Mouse (Mus musculus) thymus, postnatal 14 days (tissue): ENCODE measurements at regions not wholly inside any gene's neighbourhood (a gene's known extent, or its start where the extent isn't known, plus 50 kb on each side); places are given as distances from the start of the nearest gene placed in this dataset.
"Not testable (repeated sequence)": the region's sequence is repeated elsewhere in the genome, so short reads cannot be mapped to it uniquely, and the experiment has no call there.

Experiments used
- DNase-seq: peaks from one replicate; pipeline ENCODE4 v3.0.0; 2021

DNA sequence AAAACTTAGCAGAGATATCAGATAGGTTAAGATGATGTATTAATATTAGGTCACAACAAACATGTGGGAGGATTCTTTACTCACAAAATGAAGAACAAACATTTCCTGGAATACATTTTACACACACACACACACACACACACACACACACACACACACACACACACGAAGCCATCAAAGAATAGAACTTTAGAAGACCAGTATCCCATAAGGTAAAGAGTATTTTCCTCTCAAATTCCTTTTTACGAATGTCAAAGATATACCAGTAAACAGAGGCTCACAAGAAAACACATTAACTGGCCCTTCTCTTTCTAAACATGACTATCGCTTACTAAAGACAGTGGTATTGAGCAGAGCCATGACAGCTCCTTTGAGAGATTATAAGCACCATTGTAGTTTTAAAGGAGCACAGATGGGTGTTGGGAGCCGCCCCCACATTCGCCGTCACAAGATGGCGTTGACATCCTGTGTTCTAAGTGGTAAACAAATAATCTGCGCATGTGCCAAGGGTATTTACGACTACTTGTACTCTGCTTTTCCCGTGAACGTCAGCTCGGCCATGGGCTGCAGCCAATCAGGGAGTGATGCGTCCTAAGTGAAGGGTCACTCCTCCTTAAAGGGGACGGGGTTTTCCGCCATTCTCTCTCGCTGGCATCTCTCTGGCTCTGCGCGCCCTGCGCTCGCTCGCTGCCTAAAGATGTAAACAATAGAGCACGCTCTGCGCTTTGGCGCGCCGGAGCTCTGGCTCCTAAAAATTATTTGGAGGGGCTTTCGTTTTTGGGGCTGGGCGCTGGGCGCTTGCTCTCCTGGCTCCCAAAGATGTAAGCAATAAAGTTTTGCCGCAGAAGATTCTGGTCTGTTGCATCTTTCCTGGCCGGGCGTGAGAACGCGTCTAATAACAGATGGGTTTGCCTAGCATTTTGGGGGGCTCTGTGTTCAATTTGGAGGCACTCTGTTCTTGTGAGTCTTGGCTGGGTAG is 160.0 kb downstream of the Csl start:
- not testable (repeated sequence) for DNase-seq

DNA sequence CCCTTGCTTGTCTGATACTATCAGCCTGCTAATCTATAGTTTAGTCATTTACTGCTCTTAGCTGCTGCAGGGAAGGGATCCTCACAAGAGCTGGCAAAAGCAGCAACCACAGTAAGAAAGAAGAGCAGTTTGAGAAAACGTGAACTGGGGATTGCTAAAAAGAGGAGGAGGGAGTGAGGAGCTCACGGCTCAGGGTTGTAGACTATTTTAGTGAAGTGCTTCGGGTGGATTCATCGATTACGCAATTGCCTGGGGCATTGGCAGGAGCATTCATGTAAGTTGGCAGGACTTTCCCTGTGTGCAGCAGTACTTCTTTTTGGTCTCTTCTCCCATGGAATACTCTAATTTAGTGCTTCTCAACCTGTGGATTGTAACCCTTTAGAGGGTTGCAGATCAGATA is 157.1 kb downstream of the Csl start:
- no peak for DNase-seq

DNA sequence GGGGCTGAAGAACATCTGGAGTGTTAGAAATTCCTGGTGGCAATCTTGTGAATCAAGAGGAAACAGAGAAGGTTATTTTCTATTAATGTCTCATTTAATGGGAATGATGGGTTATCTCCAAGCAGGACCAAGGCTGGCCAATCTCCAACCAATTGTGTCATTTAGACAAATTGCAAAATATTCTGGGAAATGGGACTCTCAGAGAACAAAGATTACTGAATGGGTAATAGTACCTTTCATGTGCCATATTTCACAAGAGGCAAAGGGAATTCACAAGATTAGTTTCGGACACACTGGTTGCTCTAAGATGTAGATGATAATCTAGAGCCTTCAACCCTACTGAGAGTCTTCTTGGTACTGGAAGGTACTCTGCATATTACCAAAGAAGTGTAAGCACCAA is 155.3 kb downstream of the Csl start:
- DNase-seq, result no peak

DNA sequence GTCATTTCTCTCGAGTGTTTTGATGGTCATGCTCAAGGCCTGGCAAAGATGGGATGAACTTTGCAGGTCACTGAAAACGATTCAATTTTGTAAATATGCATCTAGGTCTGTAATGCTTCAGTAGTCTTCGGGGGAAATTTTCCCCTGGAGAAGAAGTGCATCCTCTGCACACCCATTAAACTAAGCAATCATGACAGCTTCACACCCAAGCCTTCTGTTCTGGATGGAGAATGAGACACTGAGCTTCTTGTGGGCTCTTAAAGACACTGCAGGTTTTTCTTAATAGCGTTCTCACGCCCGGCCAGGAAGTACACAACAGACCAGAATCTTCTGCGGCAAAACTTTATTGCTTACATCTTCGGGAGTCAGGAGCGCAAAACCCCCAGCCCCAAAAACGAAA is 151.0 kb downstream of the Csl start:
- no peak for DNase-seq

DNA sequence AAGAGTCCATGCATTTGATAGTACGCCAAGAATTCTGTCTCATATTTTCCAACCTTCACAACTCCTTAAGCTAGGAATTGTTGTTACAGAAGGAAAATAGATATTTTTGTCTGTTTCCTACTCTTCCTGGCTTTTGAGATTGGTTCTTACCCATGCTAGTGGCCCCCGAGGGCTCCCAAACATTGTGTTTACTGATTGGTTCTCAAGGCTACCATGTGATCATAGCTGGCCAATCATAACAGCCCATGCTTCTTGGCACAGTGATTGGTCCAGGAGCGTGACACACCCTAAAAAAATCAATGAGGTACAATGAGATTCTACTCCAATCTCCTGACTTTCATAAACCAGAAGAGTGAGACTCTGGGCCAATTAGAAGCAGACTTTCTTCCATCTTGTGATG is 150.0 kb downstream of the Csl start:
- DNase-seq, result no peak

DNA sequence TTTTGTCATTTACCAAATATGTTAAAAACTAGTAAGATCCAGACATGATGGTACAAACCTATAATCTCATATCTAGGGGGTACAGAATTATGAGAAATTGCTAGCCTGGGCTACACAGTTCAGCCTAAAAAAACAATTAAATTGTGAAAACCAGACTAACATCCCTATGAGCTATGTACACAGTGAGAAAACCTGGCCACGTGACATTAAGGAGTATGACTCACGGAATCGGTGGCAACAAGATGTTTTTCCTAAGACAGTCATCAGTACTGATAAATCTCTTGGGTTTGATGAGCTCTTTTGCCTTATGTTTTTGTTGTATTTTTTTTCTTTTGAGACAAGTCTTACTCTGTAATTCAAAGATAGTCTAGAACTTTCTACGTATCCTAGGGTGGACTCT is 148.6 kb downstream of the Csl start:
- no peak for DNase-seq

DNA sequence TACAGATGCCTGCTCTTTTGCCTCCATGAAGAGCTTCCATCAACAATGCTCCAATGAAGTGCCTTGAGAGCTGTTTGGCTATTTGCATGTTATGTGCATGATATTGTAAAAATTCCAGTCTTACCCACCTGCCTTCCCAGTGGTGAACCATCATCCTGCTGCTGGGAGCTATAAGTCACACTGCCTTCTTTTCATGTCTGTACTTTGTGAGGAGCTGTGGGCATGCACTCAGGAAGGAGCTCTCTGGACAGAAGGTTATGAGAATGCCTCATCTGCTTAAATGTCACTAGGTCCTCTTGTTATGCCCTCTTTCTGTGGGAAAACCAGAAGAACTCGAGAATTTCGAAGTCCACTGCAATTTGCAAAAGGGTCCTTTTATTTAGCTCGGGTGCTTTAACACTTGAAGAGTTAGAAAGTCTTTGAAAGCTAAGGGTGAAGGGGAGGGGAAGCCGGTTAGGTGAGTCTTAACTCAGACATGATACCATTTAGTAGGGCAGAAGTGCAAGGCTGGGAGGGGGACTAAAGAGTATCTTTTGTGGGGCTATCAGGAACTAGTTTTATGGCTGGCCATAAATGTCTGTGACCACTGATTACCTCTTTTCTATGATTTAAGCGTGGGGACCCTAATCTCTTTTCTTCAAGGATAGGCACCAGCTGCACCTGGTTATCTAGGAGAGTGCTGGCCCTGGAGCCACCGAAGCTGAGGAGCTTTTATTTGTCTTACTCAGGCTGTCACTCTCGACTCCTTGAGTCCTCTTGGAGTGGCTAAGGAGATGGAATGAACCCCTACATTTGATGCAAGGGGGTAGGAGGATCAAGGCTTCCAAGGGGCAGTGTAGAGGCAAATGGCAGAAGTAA is 144.8 kb downstream of the Csl start:
- no peak for DNase-seq

DNA sequence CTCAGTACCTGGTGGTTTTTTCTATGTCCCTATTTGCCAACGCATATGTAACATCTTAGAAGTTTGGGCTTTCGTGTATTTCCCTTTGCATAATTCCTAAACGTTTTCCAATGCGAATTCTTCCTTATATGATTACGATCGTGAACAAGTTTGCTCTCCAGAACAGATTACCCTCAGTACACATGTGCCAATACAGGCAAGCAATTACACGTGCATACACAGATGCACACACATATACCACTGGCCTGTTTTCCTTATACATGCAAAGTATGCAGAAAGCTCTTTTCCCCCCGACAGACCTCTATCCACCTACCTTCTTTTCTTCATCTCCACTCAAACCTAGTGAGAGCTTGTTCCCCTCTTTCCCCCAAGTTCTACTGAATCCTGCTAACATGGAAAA is 144.1 kb downstream of the Csl start:
- no peak for DNase-seq

DNA sequence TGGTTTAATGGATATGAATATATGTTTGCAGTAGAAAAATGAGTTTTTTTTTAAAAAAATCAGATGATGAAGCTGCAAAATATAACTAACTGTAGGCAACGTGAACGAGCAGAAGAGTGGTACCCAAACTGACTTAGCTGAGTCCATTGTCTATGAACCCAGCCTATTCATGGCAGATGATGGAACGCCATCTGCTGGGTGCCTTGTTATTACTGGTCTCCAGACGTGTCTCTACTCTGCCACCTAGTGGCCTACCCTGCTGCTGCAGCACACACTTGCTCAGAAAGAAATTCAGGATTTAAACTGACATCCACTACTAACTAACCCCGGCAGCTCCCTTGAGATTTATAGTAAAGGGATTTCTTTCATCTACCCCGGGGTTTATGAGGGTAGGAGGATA is 143.7 kb downstream of the Csl start:
- peak; percentile 91 for DNase-seq

DNA sequence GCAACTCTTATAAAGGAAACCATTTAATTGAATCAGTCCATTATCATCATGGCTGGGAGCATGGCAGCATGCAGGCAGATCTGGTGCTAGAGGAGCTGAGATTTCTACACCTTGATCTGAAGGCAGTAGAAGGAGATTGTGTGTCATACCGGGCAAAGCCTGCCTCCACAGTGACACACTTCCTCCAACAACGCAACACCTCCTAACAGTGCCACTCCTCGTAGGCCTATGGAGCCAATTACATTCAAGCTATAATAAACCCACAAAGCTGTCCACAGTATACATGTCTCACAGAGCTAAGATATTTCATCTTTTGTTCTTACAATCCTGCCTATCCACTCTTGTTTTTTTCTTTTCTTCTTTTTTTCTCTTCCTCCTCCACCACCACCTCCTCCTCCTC is 141.8 kb downstream of the Csl start:
- DNase-seq, result no peak

DNA sequence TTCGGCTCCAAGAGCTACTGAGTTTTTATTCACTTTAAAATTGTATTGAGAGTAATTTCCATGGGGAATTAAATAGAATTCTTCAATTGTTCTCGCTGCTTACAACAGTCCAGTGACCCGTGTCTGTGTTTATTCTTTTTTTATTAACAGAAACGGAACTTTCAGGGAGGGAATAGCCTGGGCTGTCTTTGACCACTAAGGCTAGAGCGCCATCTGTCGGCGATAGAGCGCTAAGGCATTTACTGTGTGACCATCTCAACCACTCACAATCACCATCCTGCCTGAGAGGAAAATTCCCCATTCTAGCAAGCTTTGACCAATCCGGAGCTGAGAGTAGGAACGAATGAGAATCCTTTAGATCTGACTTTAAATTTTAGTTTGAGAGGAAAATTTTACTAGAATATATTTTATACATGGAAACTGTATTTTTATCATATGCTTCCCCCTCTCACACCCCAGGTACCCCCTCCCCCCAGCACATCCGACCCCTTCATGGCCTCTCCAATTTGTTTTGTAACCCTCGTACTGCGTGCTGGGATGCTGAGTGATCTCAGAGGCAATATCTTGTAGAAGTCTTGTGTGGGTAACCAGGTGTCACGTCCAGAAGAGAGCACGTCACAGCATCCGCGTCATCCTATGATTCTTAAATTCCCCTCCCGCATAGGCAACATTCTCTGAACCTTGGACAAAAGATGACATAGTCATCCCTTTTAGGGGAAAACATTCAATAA is 139.9 kb downstream of the Csl start:
- DNase-seq, result peak; percentile 63

DNA sequence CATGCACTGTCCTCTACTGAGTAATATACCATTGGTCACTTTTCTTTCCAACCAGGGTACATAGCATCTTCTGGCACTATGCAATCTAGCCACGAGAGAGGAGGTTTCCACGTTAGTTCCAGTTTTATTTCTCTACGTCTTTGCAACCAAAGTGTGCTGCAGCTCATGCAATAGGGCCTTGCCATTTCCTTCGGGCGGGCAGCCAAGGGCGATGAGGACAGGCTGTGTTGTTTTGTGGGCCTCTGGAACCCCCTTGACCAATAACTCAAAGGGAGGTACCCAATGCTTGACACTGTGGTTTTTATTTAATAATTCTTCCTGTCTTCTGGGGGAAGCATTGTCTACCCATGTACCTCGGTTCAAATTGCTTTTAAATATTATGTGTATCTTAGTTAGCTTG is 139.0 kb downstream of the Csl start:
- DNase-seq, result no peak

DNA sequence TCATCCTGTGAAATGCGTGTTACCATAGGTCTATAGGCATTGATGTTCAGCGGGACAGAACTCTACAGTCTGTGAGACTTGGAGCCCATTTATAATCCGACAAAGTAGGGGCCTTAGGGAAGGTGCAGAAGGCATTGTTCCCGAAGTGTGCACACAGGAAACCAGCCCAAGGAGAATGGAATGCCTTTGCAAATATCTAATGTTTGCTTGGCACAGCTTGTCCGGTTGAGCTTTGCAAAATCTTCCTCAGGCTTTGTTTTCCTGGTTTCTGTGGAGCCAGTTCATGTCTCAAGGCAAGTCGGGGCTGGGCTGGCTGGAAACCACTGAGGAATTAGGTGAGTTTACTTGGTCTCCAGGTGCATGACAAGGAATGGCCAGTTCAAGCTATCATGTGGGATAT is 132.1 kb downstream of the Csl start:
- no peak for DNase-seq

DNA sequence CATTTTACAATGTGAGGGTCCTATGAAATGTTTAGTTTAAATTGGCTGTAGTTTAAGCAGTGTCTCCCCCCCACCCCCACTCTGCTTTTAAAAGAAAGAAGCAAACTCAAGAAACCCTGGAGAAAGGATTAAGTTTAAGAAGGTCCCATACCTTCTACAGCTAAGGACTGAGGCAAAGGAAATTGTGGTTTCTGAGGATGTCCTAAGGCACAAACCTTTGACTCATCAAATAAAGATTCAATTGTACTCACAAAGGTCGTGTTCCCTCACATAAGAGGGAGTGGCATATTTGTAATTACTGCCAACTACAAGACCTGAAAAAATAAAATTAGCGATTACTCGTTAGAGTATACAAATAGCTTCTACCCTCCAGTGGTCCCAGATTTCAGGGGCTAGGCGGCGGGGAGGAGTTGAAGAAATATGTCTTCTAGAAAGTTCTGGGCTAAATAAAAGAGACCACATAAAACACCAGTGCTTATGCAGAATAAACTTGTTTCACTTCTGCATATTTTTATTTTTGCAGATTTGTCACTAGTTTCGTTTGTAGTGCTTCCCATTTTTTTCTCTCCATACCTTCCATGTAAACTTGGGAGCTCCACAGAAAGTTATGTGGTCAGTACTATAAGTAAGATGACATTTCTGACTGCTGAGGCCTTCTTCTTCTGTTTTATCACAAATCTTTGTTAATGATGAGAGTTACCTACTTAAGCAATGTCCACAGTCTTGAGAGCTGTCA is 127.0 kb downstream of the Csl start:
- no peak for DNase-seq

DNA sequence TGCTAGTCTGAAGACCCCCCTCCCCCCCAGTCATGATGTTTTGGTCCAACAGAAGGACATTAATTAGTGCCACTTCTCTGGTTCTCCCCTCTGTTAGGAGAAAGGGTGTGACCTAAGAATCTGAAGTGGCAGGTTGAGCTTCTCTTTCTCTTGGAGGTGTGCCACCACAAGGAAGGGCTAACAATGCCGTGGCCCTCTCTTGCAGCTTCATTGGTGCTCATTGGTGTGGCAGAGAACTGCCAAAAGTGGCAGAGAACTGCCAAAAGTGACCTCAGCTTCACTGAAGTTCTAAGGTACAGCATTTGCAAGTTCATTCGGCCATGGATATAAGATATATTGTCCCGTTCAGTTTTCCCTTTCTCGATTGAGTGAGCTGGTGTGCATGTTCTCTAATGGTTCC is 123.7 kb downstream of the Csl start:
- DNase-seq, result no peak

DNA sequence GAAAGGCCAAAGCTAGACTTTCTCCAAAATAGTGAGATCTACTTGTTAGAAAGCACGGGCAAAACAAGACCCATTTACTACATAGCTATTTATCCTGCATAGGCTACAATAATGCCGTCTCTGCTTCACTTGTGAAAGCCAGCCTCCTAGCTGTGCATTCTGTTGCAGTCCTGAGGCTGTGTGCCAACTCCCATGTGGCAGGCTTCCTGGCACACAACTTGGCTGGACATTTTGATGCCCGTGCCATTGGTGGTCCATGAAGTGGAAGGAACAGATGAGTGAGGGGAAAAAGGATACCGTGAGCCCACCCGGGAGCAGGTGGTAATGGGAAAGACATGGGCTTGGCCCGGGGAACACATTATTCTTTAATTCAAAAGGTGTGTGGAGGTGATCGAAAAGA is 120.4 kb downstream of the Csl start:
- no peak for DNase-seq

DNA sequence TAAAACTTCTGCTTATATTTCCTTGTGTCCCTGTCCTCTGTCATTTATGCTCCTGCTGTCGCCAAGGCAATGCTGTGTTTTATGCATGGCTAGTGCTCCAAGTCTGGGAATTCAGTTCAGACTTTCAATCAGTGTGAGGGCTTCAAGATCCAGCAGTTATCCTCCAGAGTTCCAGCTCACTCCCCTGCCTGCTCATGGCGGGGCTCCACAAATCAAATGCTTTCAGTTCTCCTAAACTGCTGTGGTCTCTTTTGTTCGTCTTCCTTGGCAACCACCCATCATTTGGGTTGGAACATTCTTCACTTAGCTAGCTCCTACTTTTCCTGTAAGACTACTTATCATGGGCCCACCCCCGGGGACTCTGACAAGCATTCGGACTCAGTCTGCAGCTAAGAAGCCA is 120.0 kb downstream of the Csl start:
- DNase-seq, result no peak

DNA sequence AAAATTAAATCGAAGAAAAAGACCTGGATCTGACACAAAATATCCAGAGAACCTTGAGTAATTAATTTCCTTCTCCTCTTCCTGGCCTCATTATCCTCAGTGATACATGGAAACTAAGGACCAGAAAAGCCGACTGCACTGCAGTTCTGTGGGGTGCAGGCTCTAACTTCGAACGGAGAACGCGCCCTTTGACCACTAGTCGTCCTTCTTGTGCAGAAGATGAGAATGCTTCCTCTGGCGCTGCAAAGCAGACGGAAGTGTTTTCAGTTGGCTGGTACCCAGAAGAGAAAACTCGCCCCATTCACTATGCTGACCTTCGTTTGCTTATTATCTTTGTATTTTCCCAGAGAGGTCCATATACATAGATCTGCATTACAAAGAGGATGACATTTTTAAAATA is 117.7 kb downstream of the Csl start:
- peak; percentile 26 for DNase-seq

DNA sequence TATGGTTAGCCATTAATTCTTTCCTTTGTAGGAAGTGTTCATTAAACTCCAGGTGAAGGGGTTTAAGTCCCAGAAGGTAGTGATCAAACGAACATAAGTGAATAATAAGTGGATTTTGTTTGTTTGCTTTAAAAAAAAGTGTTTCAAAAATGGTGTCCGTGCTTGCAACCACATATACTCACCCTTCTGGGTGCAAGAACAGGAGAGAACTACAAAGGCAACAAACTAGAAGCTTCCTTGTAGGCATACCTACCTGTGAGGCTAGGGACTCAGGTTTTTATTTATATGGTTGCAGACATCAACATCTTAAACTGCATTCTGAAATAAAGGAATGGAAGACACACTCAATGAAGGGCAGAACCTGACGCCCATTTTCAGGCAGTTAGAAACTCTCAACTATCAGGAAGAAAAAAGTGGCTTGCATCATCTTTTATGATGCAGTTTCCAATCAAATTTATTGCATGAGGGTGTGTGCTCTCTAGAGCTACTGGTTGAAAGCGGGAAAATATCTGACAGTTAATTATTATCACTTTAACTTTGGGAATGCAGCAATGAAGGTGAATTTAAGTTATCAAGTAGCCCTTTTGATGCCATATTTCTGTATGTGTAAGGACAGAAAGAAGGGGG is 117.1 kb downstream of the Csl start:
- no peak for DNase-seq

DNA sequence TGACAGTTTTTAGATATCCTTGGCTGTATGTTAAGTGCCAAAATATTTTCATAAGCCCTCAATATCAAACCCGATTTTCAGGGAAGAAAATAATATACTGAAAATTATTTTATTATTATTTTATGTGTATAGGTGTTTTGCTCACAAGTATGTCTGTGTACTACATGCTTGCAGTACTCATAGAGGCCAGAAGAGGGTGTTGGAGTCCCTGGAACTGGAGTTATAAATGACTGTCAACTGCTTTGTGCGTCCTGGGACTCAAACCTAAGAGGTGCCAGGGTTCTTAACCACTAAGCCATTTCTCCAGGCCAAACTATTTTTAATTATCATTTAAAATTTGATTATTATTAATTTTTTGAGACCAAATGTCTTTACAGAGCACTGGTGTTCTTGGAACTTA is 114.5 kb downstream of the Csl start:
- DNase-seq, result no peak

DNA sequence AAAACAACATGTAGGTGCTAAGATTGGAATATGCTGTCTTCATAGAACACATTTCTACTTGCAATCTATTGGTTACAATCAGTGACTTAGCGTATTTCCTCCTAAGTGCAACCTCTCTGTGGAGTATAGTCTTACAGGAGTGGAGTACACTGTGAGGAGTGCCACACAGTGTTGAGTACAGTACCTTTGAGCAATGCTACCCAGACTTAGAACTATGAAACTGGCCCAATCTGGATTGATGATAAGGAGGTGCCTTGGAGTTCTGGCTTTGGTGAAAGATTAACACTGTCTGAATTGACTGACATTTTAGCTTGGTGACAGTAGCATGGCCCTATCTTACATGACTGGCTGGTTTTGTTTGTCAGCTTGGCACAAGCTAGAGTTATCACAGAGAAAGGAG is 107.4 kb downstream of the Csl start:
- no peak for DNase-seq

DNA sequence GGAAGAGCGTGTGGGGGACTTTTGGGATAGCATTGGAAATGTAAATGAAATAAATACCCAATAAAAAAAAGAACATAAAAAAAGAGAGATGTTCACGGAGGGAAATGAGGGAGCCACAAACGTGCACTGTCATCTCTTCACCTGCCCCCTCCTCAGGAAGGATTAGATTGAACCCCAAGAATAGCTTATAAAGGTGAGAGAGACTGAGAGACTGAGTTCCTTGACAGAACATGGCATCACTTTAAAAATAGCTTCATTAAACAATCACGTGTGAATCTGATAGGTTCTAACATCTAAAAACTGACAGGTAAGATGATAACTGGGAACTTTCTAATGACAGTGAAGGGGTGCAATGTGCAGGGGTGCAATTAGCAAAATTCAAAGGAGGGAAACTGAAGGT is 105.2 kb downstream of the Csl start:
- no peak for DNase-seq
